Mouse (Mus musculus) lung, postnatal 0 days (tissue): Measurements from ENCODE around the gene Ptprc. TPM values are rescaled to one million over a fixed set of nuclear protein-coding genes. Genes with fewer than 3 reads are reported as not detected.
A peak's percentile ranks its signal among the peaks of the same experiment; 100 is the strongest.

ENCODE experiments used
- ATAC-seq: fragments of 200-750 bp; cut with Nextera tagmentation; 2 replicates; pipeline ENCODE4 v1.8.0; 2017; ENCODE audit warnings: moderate library complexity
- DNase-seq: peaks from one replicate; pipeline ENCODE4 v3.0.0-alpha.2; 2016; ENCODE audit warnings: low spot score
- H3K27ac ChIP-seq: fragments of 300-500 bp; sonication (generic); 2 replicates; pipeline ENCODE4 v1.5.1; 2014; ENCODE audit warnings: antibody characterized with exemption, mild to moderate bottlenecking, low read length, mixed read lengths
- H3K27me3 ChIP-seq: fragments of 300-500 bp; sonication (generic); replicated peaks from 2 replicates; pipeline ENCODE4 v1.6.1; 2014; ENCODE audit warnings: low read length, mixed read lengths; ENCODE audit not compliant: insufficient read depth
- H3K36me3 ChIP-seq: fragments of 300-500 bp; sonication (generic); 2 replicates; pipeline ENCODE4 v1.6.1; 2014; ENCODE audit warnings: low read length, mixed read lengths; ENCODE audit not compliant: insufficient read depth
- H3K4me1 ChIP-seq: fragments of 300-500 bp; sonication (generic); 2 replicates; pipeline ENCODE4 v1.6.1; 2014; ENCODE audit warnings: antibody characterized with exemption, low read depth, low read length, mixed read lengths; ENCODE audit not compliant: insufficient read depth
- H3K4me2 ChIP-seq: fragments of 300-500 bp; sonication (generic); replicated peaks from 2 replicates; pipeline ENCODE4 v1.6.1; 2014; ENCODE audit warnings: low read depth, mild to moderate bottlenecking, low read length, moderate library complexity, mixed read lengths
- H3K4me3 ChIP-seq: fragments of 300-500 bp; sonication (generic); 2 replicates; pipeline ENCODE4 v1.5.1; 2014; ENCODE audit warnings: low read depth, low read length
- H3K9ac ChIP-seq: fragments of 300-500 bp; sonication (generic); replicated peaks from 2 replicates; pipeline ENCODE4 v1.6.1; 2014; ENCODE audit warnings: low read depth, mild to moderate bottlenecking
- H3K9me3 ChIP-seq: fragments of 300-500 bp; sonication (generic); 2 replicates; pipeline ENCODE4 v1.6.1; 2016; ENCODE audit warnings: low read length, mixed read lengths
- CTCF ChIP-seq: IDR thresholded peaks from 2 replicates; pipeline ENCODE4 v1.5.1; 2016; ENCODE audit warnings: antibody characterized with exemption, mild to moderate bottlenecking
- EP300 ChIP-seq: IDR thresholded peaks from 2 replicates; pipeline ENCODE4 v1.6.1; 2016; ENCODE audit warnings: antibody characterized with exemption, mild to moderate bottlenecking, control low read depth
- WGBS: fragments of 180-500 bp; shearing (Covaris S2); extraction: QIAGEN DNeasy Blood & Tissue Kit; methylation state at CpG from one replicate; pipeline ENCODE4 v1.1.7; 2014; 5-methylcytosine and 5-hydroxymethylcytosine counted together
- polyA plus RNA-seq: library from polyadenylated mRNA; unstranded; fragments of >200 nt; fragmentation: Nextera tagmentation; extraction: Ambion mirVana; gene quantifications from 2 replicates; pipeline ENCODE4 v1.2.1, GENCODE M21; 2015

The Ptprc gene
- polyA plus RNA-seq, 1 experiment from 2014 or later = 9.3 TPM

- no peaks in the 10 kb centered on the region for H3K27me3 ChIP-seq
- no peak overlapping the region for H3K4me3 ChIP-seq
- no peak overlapping the region for H3K27ac ChIP-seq
- H3K9ac ChIP-seq = no peak overlapping the region
- H3K4me1 ChIP-seq = no peaks in the 10 kb centered on the region
- H3K9me3 ChIP-seq = no peaks in the 10 kb centered on the region
- H3K4me2 ChIP-seq = no peak overlapping the region
- 72% methylated on average over 3 of the region's 3 CpGs for WGBS
- DNase-seq (no peak), ATAC-seq (no peak)
- H3K36me3 ChIP-seq = no peaks in the 10 kb centered on the region
- TF ChIP-seq EP300 (no peak), CTCF (no peak)
These were observed 18.5 kb downstream of the Ptprc start for GRCm38 (mm10) chr1:138157008-138157407.

GRCm38 (mm10) chr1:138154185-138154785, 21.2 kb downstream of the Ptprc start:
- no peaks in the 10 kb centered on the region for H3K27me3 ChIP-seq
- H3K4me2 ChIP-seq = no peak overlapping the region
- no peak overlapping the region for H3K4me3 ChIP-seq
- no peak for ATAC-seq
- no peaks in the 10 kb centered on the region for H3K4me1 ChIP-seq
- no peak for DNase-seq
- TF ChIP-seq EP300 (no peak), CTCF (no peak)
- no peak overlapping the region for H3K9ac ChIP-seq
- H3K9me3 ChIP-seq = no peaks in the 10 kb centered on the region
- WGBS = 30% methylated on average over 1 of the region's 1 CpGs
- H3K36me3 ChIP-seq = no peaks in the 10 kb centered on the region
- H3K27ac ChIP-seq = no peak overlapping the region

DNA sequence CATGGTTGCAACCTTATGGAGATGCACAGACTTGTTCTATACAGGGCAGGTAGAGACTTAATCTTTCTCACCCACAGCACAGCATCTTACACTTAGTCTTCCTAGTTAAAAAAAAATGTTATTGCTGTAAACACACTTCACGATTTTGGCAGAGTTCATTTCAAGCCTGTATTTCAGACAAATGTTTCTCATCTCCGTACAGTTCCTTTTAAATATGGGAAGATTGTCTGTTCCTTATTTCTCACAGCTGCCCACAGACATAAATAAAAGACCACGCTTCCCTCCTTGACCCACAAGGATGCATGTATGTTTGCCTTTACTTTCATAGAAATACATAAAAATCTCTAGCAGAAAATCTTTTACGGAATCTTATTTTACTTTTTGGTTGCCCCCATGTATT, 22.4 kb downstream of the Ptprc start:
- ATAC-seq (peak; percentile 40), DNase-seq (peak; percentile 71)
- WGBS = 52% methylated on average over 4 of the region's 4 CpGs
- H3K9me3 ChIP-seq = no peaks in the 10 kb centered on the region
- H3K4me2 ChIP-seq = no peak overlapping the region
- H3K4me1 ChIP-seq = no peaks in the 10 kb centered on the region
- no peaks in the 10 kb centered on the region for H3K27me3 ChIP-seq
- TF ChIP-seq EP300 = no peak
- TF ChIP-seq CTCF = no peak
- H3K4me3 ChIP-seq = no peak overlapping the region
- no peaks in the 10 kb centered on the region for H3K36me3 ChIP-seq
- H3K27ac ChIP-seq = no peak overlapping the region
- H3K9ac ChIP-seq = no peak overlapping the region

GRCm38 (mm10) chr1:138148844-138149243, 26.7 kb downstream of the Ptprc start:
- Histone ChIP-seq H3K4me2 (no peak overlapping the region), H3K27me3 (no peaks in the 10 kb centered on the region), H3K27ac (no peak overlapping the region), H3K36me3 (no peaks in the 10 kb centered on the region), H3K9me3 (no peaks in the 10 kb centered on the region), H3K9ac (no peak overlapping the region), H3K4me3 (no peak overlapping the region), H3K4me1 (no peaks in the 10 kb centered on the region)
- WGBS = 51% methylated on average over 4 of the region's 4 CpGs
- no peak for DNase-seq
- TF ChIP-seq CTCF = no peak
- TF ChIP-seq EP300 = no peak
- ATAC-seq = no peak

DNA sequence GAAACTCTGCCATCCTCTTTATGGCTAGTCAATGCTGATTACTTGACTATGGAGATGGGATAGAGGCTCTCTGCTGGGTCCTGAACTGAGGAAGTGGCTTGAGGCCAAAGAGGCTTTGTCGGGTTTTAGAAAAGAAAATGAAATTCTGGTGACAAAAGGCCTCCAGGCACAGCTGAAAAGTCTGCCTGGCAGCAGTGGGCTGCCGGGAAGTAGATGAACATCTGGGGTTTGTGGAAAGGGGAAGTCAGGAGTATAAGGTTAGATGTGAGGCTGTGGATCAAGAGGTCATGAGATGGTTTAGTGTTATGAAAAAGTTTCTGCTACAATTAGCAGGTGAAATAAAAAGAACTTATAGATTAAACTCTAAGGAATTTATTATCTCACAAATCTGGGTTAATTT, 29.9 kb downstream of the Ptprc start:
- no peak for TF ChIP-seq CTCF
- Histone ChIP-seq H3K4me1 (no peaks in the 10 kb centered on the region), H3K9me3 (no peaks in the 10 kb centered on the region), H3K4me2 (no peak overlapping the region), H3K4me3 (no peak overlapping the region), H3K36me3 (no peaks in the 10 kb centered on the region), H3K27ac (no peak overlapping the region), H3K9ac (no peak overlapping the region), H3K27me3 (no peaks in the 10 kb centered on the region)
- 57% methylated on average over 2 of the region's 2 CpGs for WGBS
- no peak for DNase-seq
- no peak for ATAC-seq

- Histone ChIP-seq H3K4me2 (no peak overlapping the region), H3K9ac (no peak overlapping the region)
- no peak for TF ChIP-seq EP300
- no peak for TF ChIP-seq CTCF
These were observed 30.4 kb downstream of the Ptprc start for GRCm38 (mm10) chr1:138145148-138145547.

GRCm38 (mm10) chr1:138144365-138144764, 31.1 kb downstream of the Ptprc start:
- no peak overlapping the region for H3K4me2 ChIP-seq
- H3K9me3 ChIP-seq = no peaks in the 10 kb centered on the region
- WGBS = 67% methylated on average over 5 of the region's 5 CpGs
- TF ChIP-seq CTCF (no peak), EP300 (no peak)
- no peaks in the 10 kb centered on the region for H3K27me3 ChIP-seq
- ATAC-seq (no peak), DNase-seq (no peak)
- no peak overlapping the region for H3K27ac ChIP-seq
- H3K36me3 ChIP-seq = no peaks in the 10 kb centered on the region
- no peaks in the 10 kb centered on the region for H3K4me1 ChIP-seq
- H3K9ac ChIP-seq = no peak overlapping the region
- no peak overlapping the region for H3K4me3 ChIP-seq

More at GRCm38 (mm10) chr1:138145148-138145547, 30.4 kb downstream of the Ptprc start:
- Histone ChIP-seq H3K4me3 (no peak overlapping the region), H3K9me3 (no peaks in the 10 kb centered on the region), H3K36me3 (no peaks in the 10 kb centered on the region), H3K4me1 (no peaks in the 10 kb centered on the region), H3K27me3 (no peaks in the 10 kb centered on the region), H3K27ac (no peak overlapping the region)
- 71% methylated on average over 3 of the region's 3 CpGs for WGBS
- no peak for ATAC-seq
- DNase-seq = no peak
